Mouse (Mus musculus): ENCODE measurements at regions not wholly inside any gene's neighbourhood (a gene's known extent, or its start where the extent isn't known, plus 50 kb on each side); places are given as distances from the start of the nearest gene placed in this dataset.

- no peak for DNase-seq
- 82% methylated on average over 2 of the region's 2 CpGs for WGBS
- H3K27ac ChIP-seq (ENCODE audit: insufficient read depth, low read length) = no peak overlapping the region
- H3K27me3 ChIP-seq (ENCODE audit: control insufficient read depth, insufficient read depth, low read length) = no peaks in the 10 kb centered on the region
- H3K4me1 ChIP-seq (ENCODE audit: control insufficient read depth, insufficient read depth, low read length) = no peaks in the 10 kb centered on the region
- TF ChIP-seq CTCF (IDR thresholded peaks at IDR 0.05; ENCODE audit: borderline replicate concordance, insufficient read depth, low read depth, low read length) (no peak), POLR2A (IDR thresholded peaks at IDR 0.05; ENCODE audit: borderline replicate concordance, insufficient read depth, low read length) (no peak)
- H3K4me3 ChIP-seq (replicated peaks; ENCODE audit: insufficient read depth, low read depth, low read length) = no peak overlapping the region
These were observed 395.5 kb upstream of the Tle4 start for GRCm38 (mm10) chr19:14993344-14993743.

DNA sequence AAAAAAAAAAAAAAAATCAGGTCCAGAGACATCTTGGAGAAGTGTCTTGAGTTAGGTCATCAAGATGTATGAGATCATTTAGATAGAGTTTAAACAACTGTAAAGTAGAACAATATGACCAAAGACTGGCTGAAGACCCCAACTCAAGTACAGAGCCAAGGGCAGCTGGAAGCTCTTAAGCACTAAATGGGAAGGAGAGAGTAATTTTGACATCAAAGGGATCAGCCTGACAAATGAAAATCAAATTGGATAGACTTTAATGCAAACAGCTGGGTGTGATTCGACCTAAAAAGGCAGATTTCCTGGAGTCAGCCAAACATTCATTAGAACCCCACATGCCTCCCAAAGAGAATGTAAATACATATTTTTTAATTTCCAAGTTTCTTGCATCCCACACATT, 372.3 kb upstream of the Tle4 start:
- Histone ChIP-seq H3K4me1 (ENCODE audit: control insufficient read depth, insufficient read depth, low read length) (no peaks in the 10 kb centered on the region), H3K27ac (ENCODE audit: insufficient read depth, low read length) (no peak overlapping the region), H3K27me3 (ENCODE audit: control insufficient read depth, insufficient read depth, low read length) (no peaks in the 10 kb centered on the region), H3K4me3 (replicated peaks; ENCODE audit: insufficient read depth, low read depth, low read length) (no peak overlapping the region)
- DNase-seq = no peak
- WGBS = 11% methylated on average over 1 of the region's 1 CpGs
- no peak for TF ChIP-seq POLR2A (IDR thresholded peaks at IDR 0.05; ENCODE audit: borderline replicate concordance, insufficient read depth, low read length)
- TF ChIP-seq CTCF (IDR thresholded peaks at IDR 0.05; ENCODE audit: borderline replicate concordance, insufficient read depth, low read depth, low read length) = no peak

- Histone ChIP-seq H3K27me3 (ENCODE audit: control insufficient read depth, insufficient read depth, low read length) (no peaks in the 10 kb centered on the region), H3K4me3 (replicated peaks; ENCODE audit: insufficient read depth, low read depth, low read length) (no peak overlapping the region), H3K27ac (ENCODE audit: insufficient read depth, low read length) (no peak overlapping the region), H3K4me1 (ENCODE audit: control insufficient read depth, insufficient read depth, low read length) (no peaks in the 10 kb centered on the region)
- no peak for DNase-seq
- WGBS = 72% methylated on average over 3 of the region's 3 CpGs
- TF ChIP-seq CTCF (IDR thresholded peaks at IDR 0.05; ENCODE audit: borderline replicate concordance, insufficient read depth, low read depth, low read length) = no peak
- TF ChIP-seq POLR2A (IDR thresholded peaks at IDR 0.05; ENCODE audit: borderline replicate concordance, insufficient read depth, low read length) = no peak
These were observed 370.4 kb upstream of the Tle4 start for GRCm38 (mm10) chr19:14968283-14968682.

GRCm38 (mm10) chr19:14957727-14958126, 359.9 kb upstream of the Tle4 start:
- no peaks in the 10 kb centered on the region for H3K4me1 ChIP-seq (ENCODE audit: control insufficient read depth, insufficient read depth, low read length)
- H3K27ac ChIP-seq (ENCODE audit: insufficient read depth, low read length) = no peak overlapping the region
- TF ChIP-seq POLR2A (IDR thresholded peaks at IDR 0.05; ENCODE audit: borderline replicate concordance, insufficient read depth, low read length) (no peak), CTCF (IDR thresholded peaks at IDR 0.05; ENCODE audit: borderline replicate concordance, insufficient read depth, low read depth, low read length) (no peak)
- DNase-seq = no peak
- H3K27me3 ChIP-seq (ENCODE audit: control insufficient read depth, insufficient read depth, low read length) = no peaks in the 10 kb centered on the region
- WGBS = 90% methylated on average over 19 of the region's 19 CpGs
- H3K4me3 ChIP-seq (replicated peaks; ENCODE audit: insufficient read depth, low read depth, low read length) = no peak overlapping the region

DNA sequence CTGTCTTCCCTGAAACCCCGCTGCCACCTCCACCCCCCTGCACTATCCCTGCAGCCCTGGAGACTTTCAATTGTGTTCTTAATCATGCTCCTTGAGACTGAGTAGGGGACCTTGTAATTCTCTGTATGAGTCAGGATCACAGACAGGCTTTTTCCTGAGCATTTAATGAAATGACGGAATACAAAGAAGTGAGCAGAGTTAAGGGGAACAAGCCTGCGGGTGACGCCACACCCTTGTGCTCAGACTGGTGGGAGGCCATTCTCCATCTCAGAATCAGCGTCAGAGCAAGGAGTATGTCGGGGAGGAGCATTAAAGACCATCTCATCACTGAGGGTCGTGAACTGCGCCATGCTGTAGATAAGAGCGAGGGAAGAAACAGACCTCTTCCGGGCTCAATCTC, 359.3 kb upstream of the Tle4 start:
- H3K4me1 ChIP-seq (ENCODE audit: control insufficient read depth, insufficient read depth, low read length) = no peaks in the 10 kb centered on the region
- H3K27ac ChIP-seq (ENCODE audit: insufficient read depth, low read length) = no peak overlapping the region
- no peaks in the 10 kb centered on the region for H3K27me3 ChIP-seq (ENCODE audit: control insufficient read depth, insufficient read depth, low read length)
- no peak overlapping the region for H3K4me3 ChIP-seq (replicated peaks; ENCODE audit: insufficient read depth, low read depth, low read length)
- 59% methylated on average over 10 of the region's 10 CpGs for WGBS
- no peak for TF ChIP-seq POLR2A (IDR thresholded peaks at IDR 0.05; ENCODE audit: borderline replicate concordance, insufficient read depth, low read length)
- TF ChIP-seq CTCF (IDR thresholded peaks at IDR 0.05; ENCODE audit: borderline replicate concordance, insufficient read depth, low read depth, low read length) = no peak
- DNase-seq = no peak

DNA sequence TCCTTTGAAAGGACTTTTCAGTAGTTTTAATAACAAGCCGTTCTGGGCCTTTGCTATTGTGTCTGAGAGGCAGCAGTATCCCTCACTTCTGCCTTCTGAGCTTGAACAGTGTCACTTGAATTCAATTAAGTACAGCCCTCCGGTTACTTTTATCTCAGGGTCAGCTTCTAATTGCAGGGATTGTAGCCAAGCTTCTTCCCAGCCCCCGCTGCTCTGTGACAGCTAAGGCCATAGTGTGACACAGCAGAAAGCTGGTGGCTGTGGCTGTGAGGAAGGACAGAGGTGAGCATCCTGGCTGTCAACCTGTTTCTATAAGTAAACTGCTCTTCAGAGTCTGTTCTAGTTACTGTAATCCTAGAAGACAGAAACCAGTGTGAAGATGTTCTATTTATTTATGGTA, 358.5 kb upstream of the Tle4 start:
- no peaks in the 10 kb centered on the region for H3K4me1 ChIP-seq (ENCODE audit: control insufficient read depth, insufficient read depth, low read length)
- H3K4me3 ChIP-seq (replicated peaks; ENCODE audit: insufficient read depth, low read depth, low read length) = no peak overlapping the region
- TF ChIP-seq CTCF (IDR thresholded peaks at IDR 0.05; ENCODE audit: borderline replicate concordance, insufficient read depth, low read depth, low read length) (no peak), POLR2A (IDR thresholded peaks at IDR 0.05; ENCODE audit: borderline replicate concordance, insufficient read depth, low read length) (no peak)
- H3K27me3 ChIP-seq (ENCODE audit: control insufficient read depth, insufficient read depth, low read length) = no peaks in the 10 kb centered on the region
- WGBS = 12% methylated on average over 3 of the region's 3 CpGs
- no peak overlapping the region for H3K27ac ChIP-seq (ENCODE audit: insufficient read depth, low read length)
- DNase-seq = peak in 1 of 2 experiments; percentile 13

GRCm38 (mm10) chr19:14955969-14956368, 358.1 kb upstream of the Tle4 start:
- H3K4me3 ChIP-seq (replicated peaks; ENCODE audit: insufficient read depth, low read depth, low read length) = no peak overlapping the region
- 46% methylated on average over 3 of the region's 3 CpGs for WGBS
- DNase-seq = no peak
- no peaks in the 10 kb centered on the region for H3K27me3 ChIP-seq (ENCODE audit: control insufficient read depth, insufficient read depth, low read length)
- no peak overlapping the region for H3K27ac ChIP-seq (ENCODE audit: insufficient read depth, low read length)
- no peaks in the 10 kb centered on the region for H3K4me1 ChIP-seq (ENCODE audit: control insufficient read depth, insufficient read depth, low read length)
- TF ChIP-seq POLR2A (IDR thresholded peaks at IDR 0.05; ENCODE audit: borderline replicate concordance, insufficient read depth, low read length) = no peak

DNA sequence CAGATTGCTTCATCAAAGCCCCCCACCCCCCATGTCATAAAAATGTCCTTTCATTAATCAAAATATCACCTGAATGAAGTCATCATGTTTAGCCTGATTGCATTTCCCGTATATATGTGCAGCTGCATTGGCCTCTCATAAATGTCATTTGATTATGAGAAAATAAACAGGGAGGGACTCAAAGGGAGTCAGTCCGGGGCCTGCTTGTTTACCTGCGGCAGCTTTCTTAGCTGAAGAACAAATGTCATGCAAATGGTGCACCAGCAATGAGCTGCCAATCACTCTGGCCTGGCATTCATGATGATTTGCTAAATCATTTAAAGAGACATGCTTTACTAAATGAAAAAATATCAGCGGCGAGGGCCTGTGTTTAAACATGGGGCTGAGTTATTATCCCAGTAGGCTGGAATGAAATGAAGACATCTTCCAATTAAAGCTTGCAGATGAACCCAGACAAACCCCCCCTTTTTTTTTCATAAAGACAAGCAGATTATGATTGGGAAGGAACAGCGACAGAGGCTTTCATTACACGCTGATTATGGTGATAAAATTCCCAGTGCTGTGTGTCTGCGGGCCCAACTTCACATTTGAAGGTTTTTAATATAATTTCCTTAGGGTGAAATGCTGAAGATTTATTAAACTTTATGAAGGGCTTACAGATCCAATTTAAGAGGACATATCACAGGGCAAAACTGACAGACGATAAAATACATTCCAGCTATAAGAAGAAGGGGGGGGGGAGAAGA, 342.5 kb upstream of the Tle4 start:
- 53% methylated on average over 9 of the region's 9 CpGs for WGBS
- no peak overlapping the region for H3K27ac ChIP-seq (ENCODE audit: insufficient read depth, low read length)
- TF ChIP-seq POLR2A (IDR thresholded peaks at IDR 0.05; ENCODE audit: borderline replicate concordance, insufficient read depth, low read length) (no peak), CTCF (IDR thresholded peaks at IDR 0.05; ENCODE audit: borderline replicate concordance, insufficient read depth, low read depth, low read length) (no peak)
- no peaks in the 10 kb centered on the region for H3K27me3 ChIP-seq (ENCODE audit: control insufficient read depth, insufficient read depth, low read length)
- no peak overlapping the region for H3K4me3 ChIP-seq (replicated peaks; ENCODE audit: insufficient read depth, low read depth, low read length)
- no peaks in the 10 kb centered on the region for H3K4me1 ChIP-seq (ENCODE audit: control insufficient read depth, insufficient read depth, low read length)
- DNase-seq = no peak

All from cerebellum, adult 2 months (tissue).